Mouse (Mus musculus): Measurements from ENCODE around the gene Nectin3. TPM values are rescaled to one million over a fixed set of nuclear protein-coding genes. Genes with fewer than 3 reads are reported as not detected.
"Not testable (repeated sequence)": the region's sequence is repeated elsewhere in the genome, so short reads cannot be mapped to it uniquely, and the experiment has no call there.

Gene Nectin3
- polyA plus RNA-seq, 1 experiment from 2014 or later: 2.0 TPM

DNA sequence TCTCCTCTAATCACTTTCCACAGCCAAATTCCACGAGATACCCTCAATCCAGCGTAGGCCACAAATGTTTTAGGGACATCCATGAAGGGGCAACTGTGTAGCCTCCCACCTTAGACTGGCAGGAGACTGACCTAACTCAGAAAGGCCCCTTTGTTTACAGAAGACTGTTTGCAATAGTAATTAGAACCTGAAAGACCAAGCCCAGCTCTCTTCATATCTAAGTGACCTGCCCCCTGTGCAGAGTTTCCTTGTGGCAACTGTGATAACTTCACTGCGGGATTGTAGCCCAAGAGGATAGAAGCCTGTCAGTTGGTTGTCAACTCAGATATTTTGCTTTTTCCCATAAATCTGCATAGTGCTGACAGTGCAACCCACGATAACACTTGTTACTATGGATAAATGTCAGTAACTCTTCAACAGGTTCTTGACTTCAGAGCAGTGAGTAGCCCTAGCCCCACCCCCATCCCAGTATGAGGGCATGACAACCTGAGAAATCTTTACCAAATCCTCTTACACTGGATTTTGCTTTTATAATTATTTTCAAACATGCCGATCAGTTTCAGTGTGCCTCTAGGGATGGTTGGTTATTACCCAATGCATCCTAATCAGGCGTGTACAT is 108.8 kb downstream of the Nectin3 start:
- no peaks in the 10 kb centered on the region for H3K27me3 ChIP-seq (ENCODE audit: control insufficient read depth, insufficient read depth, low read depth, low read length)
- no peaks in the 10 kb centered on the region for H3K36me3 ChIP-seq (ENCODE audit: control insufficient read depth, insufficient read depth)
- no peak overlapping the region for H3K9ac ChIP-seq (ENCODE audit: low read depth, low read length)
- WGBS (ENCODE audit: insufficient replicate concordance): 60% methylated on average over 6 of the region's 6 CpGs
- H3K27ac ChIP-seq (ENCODE audit: low read length): no peak overlapping the region
- H3K4me1 ChIP-seq (ENCODE audit: control insufficient read depth, low read depth, low read length): no peaks in the 10 kb centered on the region
- no peak overlapping the region for H3K4me3 ChIP-seq (ENCODE audit: low read depth, low read length)
- no peak overlapping the region for H3K4me2 ChIP-seq (ENCODE audit: low read depth, low read length)
- no peak for ATAC-seq (ENCODE audit: low read depth)
- H3K9me3 ChIP-seq (replicated peaks; ENCODE audit: control insufficient read depth, low read length): no peaks in the 10 kb centered on the region

DNA sequence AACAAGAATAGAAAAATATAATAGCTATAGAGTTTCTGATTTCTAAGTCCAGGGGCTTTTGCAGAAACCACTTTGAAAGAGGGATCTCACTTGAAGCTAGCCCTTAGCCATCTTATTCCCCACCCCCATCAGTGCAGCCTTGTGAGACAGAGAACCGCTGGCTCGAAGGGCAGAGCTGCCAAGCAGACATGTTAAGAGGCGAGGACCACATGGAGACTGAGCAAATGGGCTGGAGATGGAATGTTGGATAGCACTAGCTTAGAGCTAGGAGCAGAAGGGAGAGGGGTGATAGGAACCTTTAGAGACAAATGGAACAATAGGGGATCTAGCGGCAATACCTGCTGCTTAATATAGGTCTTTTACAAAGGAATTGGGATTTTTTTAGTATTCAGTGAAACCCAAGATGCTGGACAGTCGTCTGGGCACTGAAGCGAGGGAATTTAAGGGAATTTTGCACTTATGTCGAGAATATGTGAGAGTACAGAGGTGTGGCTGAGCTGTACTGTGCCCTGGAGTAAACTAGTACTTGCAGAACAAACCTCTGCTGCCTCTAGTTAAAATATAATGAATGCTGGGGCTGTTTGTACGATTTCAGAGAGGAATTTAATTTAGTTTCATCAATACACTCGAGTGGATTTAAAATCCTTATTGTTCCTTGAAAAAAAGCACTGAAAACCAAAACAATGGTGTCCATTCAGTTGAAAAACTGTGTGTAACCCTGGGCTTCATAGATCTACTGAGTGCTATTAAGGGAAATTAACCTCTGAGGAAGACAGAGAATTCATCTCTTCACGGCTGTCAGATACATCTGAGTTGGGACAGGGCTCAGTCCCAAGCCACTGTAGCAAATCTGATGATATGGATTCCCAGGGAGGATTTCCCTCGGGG is 109.6 kb downstream of the Nectin3 start:
- no peaks in the 10 kb centered on the region for H3K27me3 ChIP-seq (ENCODE audit: control insufficient read depth, insufficient read depth, low read depth, low read length)
- H3K4me1 ChIP-seq (ENCODE audit: control insufficient read depth, low read depth, low read length): no peaks in the 10 kb centered on the region
- no peak overlapping the region for H3K27ac ChIP-seq (ENCODE audit: low read length)
- H3K9me3 ChIP-seq (replicated peaks; ENCODE audit: control insufficient read depth, low read length): no peaks in the 10 kb centered on the region
- H3K9ac ChIP-seq (ENCODE audit: low read depth, low read length): no peak overlapping the region
- 55% methylated on average over 11 of the region's 11 CpGs for WGBS (ENCODE audit: insufficient replicate concordance)
- ATAC-seq (ENCODE audit: low read depth): no peak
- H3K36me3 ChIP-seq (ENCODE audit: control insufficient read depth, insufficient read depth): no peaks in the 10 kb centered on the region
- no peak overlapping the region for H3K4me3 ChIP-seq (ENCODE audit: low read depth, low read length)
- no peak overlapping the region for H3K4me2 ChIP-seq (ENCODE audit: low read depth, low read length)

DNA sequence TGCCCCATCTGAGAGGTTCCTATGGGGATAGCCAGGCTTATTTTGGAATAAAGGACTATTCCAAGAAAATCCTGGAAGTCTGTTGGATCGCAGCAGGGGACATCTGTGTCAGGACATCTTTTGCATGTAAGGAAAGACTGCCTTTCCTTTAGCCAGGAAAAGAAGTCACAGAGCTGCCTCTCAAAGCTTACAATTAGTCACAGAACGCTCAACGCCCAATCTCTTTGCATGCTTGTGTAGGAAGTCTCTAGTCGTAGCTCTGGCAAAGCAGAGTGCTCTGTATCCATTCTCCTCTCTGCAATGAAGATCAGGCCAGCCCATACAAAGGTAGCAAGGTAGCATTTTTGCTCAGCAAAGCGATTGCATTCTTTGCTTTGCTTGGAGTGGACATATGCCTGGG is 114.0 kb downstream of the Nectin3 start:
- Histone ChIP-seq H3K27ac (ENCODE audit: low read length) (no peak overlapping the region), H3K36me3 (ENCODE audit: control insufficient read depth, insufficient read depth) (no peaks in the 10 kb centered on the region), H3K4me3 (ENCODE audit: low read depth, low read length) (no peak overlapping the region), H3K27me3 (ENCODE audit: control insufficient read depth, insufficient read depth, low read depth, low read length) (no peaks in the 10 kb centered on the region), H3K9ac (ENCODE audit: low read depth, low read length) (no peak overlapping the region), H3K4me2 (ENCODE audit: low read depth, low read length) (no peak overlapping the region), H3K4me1 (ENCODE audit: control insufficient read depth, low read depth, low read length) (no peaks in the 10 kb centered on the region), H3K9me3 (replicated peaks; ENCODE audit: control insufficient read depth, low read length) (no peaks in the 10 kb centered on the region)
- 67% methylated on average over 5 of the region's 5 CpGs for WGBS (ENCODE audit: insufficient replicate concordance)
- no peak for ATAC-seq (ENCODE audit: low read depth)

DNA sequence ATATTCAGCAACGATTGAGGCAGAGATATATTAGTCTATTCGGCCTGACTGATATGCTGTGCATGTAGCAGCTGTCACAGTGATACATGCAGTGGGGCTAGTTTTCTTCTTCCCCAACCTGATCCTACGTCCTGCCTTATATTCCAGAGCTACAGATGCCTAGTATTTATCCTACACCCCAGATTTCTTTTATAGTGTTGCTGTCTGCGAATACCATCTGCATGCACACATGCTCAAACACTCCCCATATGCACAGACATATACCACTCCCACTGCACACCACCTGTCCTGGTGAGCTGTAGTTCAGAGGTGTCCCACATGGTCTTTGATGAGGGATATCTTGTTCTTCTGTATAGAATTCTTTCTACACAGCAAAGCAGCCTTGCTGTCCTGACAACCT is 115.0 kb downstream of the Nectin3 start:
- no peak for ATAC-seq (ENCODE audit: low read depth)
- H3K27me3 ChIP-seq (ENCODE audit: control insufficient read depth, insufficient read depth, low read depth, low read length): no peaks in the 10 kb centered on the region
- H3K36me3 ChIP-seq (ENCODE audit: control insufficient read depth, insufficient read depth): no peaks in the 10 kb centered on the region
- H3K9ac ChIP-seq (ENCODE audit: low read depth, low read length): no peak overlapping the region
- H3K4me1 ChIP-seq (ENCODE audit: control insufficient read depth, low read depth, low read length): no peaks in the 10 kb centered on the region
- H3K4me3 ChIP-seq (ENCODE audit: low read depth, low read length): no peak overlapping the region
- H3K27ac ChIP-seq (ENCODE audit: low read length): no peak overlapping the region
- no peaks in the 10 kb centered on the region for H3K9me3 ChIP-seq (replicated peaks; ENCODE audit: control insufficient read depth, low read length)
- no peak overlapping the region for H3K4me2 ChIP-seq (ENCODE audit: low read depth, low read length)
- 44% methylated on average over 4 of the region's 4 CpGs for WGBS (ENCODE audit: insufficient replicate concordance)

DNA sequence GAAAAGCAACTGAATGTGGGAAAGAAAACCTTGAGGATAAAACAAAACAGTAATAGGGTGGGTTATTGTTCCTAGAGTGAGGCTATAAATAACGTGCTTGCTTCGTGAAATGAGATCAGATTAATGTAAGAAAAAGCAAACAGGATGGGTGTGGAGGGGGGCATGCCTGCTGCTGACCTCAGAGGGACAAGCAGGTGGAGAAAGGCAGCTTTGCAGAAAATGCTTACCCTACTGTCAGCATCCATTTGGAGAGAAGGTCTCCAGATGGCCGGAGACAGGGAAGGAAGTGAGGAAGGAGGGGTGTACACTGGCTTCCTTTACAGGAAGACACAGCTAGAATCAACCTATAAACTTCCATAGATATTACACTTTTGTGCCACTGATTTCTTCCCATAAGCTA is 121.8 kb downstream of the Nectin3 start:
- Histone ChIP-seq H3K9ac (ENCODE audit: low read depth, low read length) (no peak overlapping the region), H3K36me3 (ENCODE audit: control insufficient read depth, insufficient read depth) (no peaks in the 10 kb centered on the region), H3K27me3 (ENCODE audit: control insufficient read depth, insufficient read depth, low read depth, low read length) (no peaks in the 10 kb centered on the region), H3K4me1 (ENCODE audit: control insufficient read depth, low read depth, low read length) (no peaks in the 10 kb centered on the region), H3K4me3 (ENCODE audit: low read depth, low read length) (no peak overlapping the region), H3K9me3 (replicated peaks; ENCODE audit: control insufficient read depth, low read length) (no peaks in the 10 kb centered on the region), H3K4me2 (ENCODE audit: low read depth, low read length) (no peak overlapping the region), H3K27ac (ENCODE audit: low read length) (no peak overlapping the region)
- 34% methylated on average over 3 of the region's 3 CpGs for WGBS (ENCODE audit: insufficient replicate concordance)
- no peak for ATAC-seq (ENCODE audit: low read depth)

DNA sequence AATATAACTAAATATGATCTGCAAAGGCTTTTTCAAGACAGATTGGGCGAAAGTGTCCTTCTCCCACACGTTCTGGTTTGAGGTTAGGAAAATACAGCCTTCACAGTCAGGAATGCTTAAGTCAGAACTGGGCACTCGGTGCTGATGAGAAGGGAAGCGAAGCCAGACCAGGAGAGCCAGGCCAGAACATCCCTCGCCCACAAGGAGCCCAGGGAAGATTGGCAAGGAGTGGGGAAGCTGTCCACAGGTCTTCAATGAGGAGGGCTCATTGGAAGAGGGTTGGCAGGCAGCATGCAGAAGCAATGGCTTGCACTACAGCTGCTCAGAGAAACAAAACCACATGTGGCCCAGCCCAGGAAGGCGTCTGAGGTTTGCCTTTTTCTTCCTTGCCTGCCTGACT is 136.3 kb downstream of the Nectin3 start:
- WGBS (ENCODE audit: insufficient replicate concordance): 43% methylated on average over 6 of the region's 6 CpGs
- Histone ChIP-seq H3K4me1 (ENCODE audit: control insufficient read depth, low read depth, low read length) (no peaks in the 10 kb centered on the region), H3K27me3 (ENCODE audit: control insufficient read depth, insufficient read depth, low read depth, low read length) (no peaks in the 10 kb centered on the region), H3K4me3 (ENCODE audit: low read depth, low read length) (no peak overlapping the region), H3K36me3 (ENCODE audit: control insufficient read depth, insufficient read depth) (no peaks in the 10 kb centered on the region), H3K9me3 (replicated peaks; ENCODE audit: control insufficient read depth, low read length) (no peaks in the 10 kb centered on the region), H3K27ac (ENCODE audit: low read length) (no peak overlapping the region), H3K9ac (ENCODE audit: low read depth, low read length) (no peak overlapping the region), H3K4me2 (ENCODE audit: low read depth, low read length) (no peak overlapping the region)
- no peak for ATAC-seq (ENCODE audit: low read depth)

DNA sequence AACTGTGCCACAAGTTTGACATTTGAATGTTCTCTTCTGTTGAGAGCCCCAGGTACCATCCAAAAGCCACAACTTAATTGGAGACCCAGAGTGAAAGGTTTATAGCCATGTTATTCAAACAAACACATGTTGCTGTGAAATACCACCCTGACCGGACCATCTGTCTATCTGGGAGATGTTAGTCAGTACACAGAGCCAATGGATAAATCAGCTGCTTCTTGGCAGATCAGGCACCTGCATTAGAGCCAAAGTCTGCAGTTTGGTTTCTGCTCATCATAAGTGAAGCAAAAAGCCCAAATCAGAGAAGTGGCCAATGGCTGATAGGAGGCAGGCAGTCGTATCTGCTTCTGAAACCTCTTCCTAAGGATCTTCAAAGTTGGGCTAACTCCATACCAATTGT is 140.7 kb downstream of the Nectin3 start:
- not testable (repeated sequence) for H3K4me2 ChIP-seq (ENCODE audit: low read depth, low read length); H3K9me3 ChIP-seq (replicated peaks; ENCODE audit: control insufficient read depth, low read length); H3K27ac ChIP-seq (ENCODE audit: low read length); H3K4me3 ChIP-seq (ENCODE audit: low read depth, low read length); H3K4me1 ChIP-seq (ENCODE audit: control insufficient read depth, low read depth, low read length); H3K36me3 ChIP-seq (ENCODE audit: control insufficient read depth, insufficient read depth); H3K9ac ChIP-seq (ENCODE audit: low read depth, low read length); ATAC-seq (ENCODE audit: low read depth); H3K27me3 ChIP-seq (ENCODE audit: control insufficient read depth, insufficient read depth, low read depth, low read length)
- 51% methylated on average over 2 of the region's 2 CpGs for whole genome bisulfite sequencing (ENCODE audit: insufficient replicate concordance)

DNA sequence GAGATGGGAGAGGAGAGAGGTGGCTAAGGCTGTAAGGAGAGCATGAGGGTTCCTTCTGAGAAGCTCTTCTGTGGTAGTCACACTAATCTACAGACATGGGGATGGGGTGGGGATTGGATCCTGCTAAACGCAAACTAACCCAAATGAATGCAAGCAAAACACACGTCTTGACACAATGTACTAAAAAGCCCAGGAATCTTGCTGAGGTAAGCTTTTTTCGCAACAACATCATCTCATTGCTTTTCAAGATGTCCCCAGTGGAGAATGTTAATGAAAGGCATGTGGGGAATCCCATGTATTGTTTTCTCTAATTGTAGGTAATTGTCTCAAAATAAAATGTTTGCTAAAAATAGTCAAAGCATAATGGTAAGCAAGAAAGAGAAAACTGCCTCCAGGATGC is 141.7 kb downstream of the Nectin3 start:
- H3K36me3 ChIP-seq (ENCODE audit: control insufficient read depth, insufficient read depth): no peaks in the 10 kb centered on the region
- 43% methylated on average over 3 of the region's 3 CpGs for WGBS (ENCODE audit: insufficient replicate concordance)
- no peak overlapping the region for H3K4me2 ChIP-seq (ENCODE audit: low read depth, low read length)
- H3K4me3 ChIP-seq (ENCODE audit: low read depth, low read length): no peak overlapping the region
- H3K9me3 ChIP-seq (replicated peaks; ENCODE audit: control insufficient read depth, low read length): no peaks in the 10 kb centered on the region
- H3K27me3 ChIP-seq (ENCODE audit: control insufficient read depth, insufficient read depth, low read depth, low read length): no peaks in the 10 kb centered on the region
- no peak overlapping the region for H3K27ac ChIP-seq (ENCODE audit: low read length)
- no peak overlapping the region for H3K9ac ChIP-seq (ENCODE audit: low read depth, low read length)
- H3K4me1 ChIP-seq (ENCODE audit: control insufficient read depth, low read depth, low read length): no peaks in the 10 kb centered on the region
- no peak for ATAC-seq (ENCODE audit: low read depth)

Data from liver, embryonic 16.5 days (tissue).